Mouse (Mus musculus): ENCODE data around the gene Jak1. TPM values are rescaled to one million over a fixed set of nuclear protein-coding genes. Genes with fewer than 3 reads are reported as not detected.
"Not testable (repeated sequence)": the region's sequence is repeated elsewhere in the genome, so short reads cannot be mapped to it uniquely, and the experiment has no call there.

The Jak1 gene
- polyA plus RNA-seq, 2 experiments from 2014 or later: 332 to 339 TPM

DNA sequence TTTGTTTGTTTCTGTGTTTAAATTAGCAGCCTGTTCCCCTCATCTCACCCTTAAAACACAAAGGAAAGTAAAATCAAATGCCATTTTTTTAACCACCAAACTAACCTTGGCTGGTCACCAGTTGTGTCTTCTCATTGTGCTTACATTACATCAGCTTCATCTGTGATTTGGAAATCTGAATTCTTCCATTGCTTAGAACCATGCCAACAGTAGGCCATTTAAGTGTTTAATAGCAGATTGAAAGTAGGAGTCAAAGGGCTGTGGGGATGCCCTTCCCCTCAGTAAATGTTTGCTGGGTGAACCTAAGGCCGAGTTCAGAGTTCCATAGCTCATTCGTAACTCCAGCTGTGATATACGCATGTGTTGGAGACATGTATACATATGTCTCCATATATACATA is 10.8 kb upstream of the Jak1 start:
- no peak for ATAC-seq

GRCm38 (mm10) chr4:101270734-101271133 is 5.7 kb upstream of the Jak1 start:
- ATAC-seq: no peak

DNA sequence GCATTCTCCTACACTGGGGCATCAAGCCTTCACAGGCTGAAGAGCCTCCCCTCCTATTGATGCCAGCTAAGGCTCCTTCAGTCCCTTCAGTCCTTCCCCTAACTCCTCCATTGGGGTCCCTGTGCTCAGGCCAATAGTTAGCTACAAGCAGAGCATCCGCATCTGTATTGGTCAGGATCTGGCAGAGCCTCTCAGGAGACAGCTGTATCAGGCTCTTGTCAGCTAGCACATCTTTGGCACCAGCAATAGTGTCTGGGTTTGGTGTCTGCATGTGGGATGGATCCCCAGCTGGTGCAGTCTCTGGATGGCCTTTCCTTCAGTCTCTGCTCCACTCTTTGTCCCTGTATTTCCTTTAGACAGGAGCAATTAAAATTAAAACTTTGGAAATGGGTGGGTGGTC is 3.4 kb upstream of the Jak1 start:
- ATAC-seq: not testable (repeated sequence)

DNA sequence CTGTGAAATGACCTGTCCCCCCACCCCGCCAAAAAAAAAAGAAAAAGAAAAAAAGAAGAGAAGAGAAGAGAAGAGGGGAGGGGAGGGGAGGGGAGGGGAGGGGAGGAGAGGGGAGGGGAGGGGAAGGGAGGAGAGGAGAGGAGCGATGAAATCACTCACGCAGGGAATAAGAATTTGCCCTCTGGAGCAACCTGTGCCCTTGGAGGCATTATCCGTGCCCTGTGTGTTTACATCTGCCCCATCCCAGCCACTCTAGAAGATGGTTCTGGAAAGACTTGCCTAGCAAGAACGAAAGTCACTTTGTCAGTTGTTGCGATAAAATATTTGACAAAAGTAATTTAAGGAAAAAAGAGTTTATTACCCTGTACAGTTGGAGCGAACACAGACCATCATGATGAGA is 441 bp upstream of the Jak1 start:
- ATAC-seq: no peak

DNA sequence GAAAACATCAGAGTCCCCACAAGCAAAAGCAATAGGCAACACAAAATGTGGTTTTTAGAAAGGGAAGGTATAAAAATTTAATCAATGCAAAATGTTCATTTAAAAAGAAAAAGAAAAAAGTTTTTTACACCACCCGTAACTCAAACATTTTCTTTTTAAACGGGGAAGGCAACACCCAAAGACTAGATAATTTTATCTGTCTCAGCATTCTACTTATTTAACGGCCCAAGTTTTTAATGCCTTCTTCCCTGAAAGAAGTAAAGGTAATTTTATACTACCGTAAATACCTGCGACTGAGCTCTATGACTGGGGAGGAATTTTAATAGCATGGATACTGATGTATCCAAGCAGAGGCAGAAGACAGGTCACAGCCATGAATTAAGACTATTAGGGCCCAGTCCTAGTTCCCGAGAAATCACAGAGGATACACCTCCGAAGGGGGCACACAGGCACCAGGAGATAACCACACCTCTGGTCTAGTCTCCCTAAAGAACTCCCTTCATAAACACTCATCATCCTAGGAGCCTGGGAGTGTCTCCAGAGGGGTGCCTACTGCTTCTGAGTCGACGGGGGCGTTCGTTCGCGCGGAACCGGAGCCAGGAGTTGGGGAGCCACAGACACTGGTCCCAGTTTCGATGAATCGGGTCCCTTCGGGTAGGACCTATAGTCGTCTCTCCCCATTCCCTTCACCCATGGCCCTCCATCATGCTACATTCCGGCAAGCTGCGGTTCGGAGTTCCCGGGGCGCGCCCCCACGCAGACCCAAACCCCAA is 928 bp downstream of the Jak1 start:
- peak; percentile 4 for ATAC-seq

GRCm38 (mm10) chr4:101261596-101261995 is 3.5 kb downstream of the Jak1 start:
- ATAC-seq: no peak

DNA sequence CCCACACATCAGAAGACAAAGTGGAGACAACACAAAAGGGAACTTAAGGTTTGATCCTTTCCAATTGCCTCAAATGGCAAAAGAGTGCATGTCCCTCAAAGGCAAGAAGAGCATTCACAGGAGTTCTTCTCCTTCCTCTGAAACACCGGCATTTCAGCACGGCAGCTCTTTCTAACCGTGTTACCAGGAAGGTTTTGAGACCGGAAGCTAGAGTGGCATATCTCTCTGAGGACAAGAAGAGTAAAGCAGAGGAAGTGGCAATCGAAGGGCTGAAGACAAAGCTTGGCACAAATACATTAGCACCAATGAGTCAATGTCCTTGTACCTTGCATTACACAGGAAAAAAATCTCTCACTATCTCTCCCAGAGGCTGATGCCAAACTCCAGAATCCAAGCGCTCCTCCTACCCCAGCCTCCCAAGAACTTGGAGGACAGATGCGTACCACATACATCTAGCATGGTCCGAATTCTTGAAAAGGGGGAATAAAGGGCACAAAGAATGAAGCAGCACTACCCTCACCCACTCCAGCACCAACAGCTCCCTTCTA is 4.3 kb downstream of the Jak1 start:
- ATAC-seq: peak; percentile 29

- no peak for ATAC-seq
These were observed 8.4 kb downstream of the Jak1 start for GRCm38 (mm10) chr4:101256526-101257210.

DNA sequence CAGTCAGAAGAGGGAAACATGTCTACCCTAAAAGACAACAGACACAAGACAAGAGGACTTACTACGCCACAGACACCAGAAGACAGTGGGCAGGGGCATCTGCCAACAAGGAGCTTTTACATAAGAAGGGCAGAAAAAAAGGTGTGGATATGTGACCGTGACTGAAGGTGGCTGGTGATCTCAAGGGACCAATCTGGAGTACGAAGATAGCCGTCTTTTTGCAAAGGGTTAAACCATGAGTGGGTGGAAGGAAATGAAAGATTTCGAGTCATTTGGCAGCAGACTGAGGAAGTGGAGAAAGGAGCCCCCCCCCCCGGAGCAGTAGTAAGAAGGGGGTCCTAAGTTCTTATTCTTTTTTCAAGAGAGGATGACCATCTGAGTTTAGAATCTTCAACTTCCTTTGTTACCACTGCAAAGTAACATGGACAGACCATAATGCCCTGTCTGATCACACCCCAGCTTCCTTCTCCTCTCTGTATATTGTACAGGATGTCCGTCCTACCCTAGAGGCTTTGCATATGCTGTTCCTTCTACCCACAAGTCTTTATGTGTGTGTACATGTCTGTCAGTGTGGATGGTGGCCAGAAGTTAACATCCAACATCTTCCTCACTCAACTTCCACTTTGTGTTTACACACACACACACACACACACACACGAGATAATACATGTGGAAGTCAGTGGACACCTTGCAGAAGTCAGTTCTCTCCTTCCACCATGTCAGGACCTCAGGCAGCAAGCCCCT is 10.3 kb downstream of the Jak1 start:
- ATAC-seq: peak; percentile 70

DNA sequence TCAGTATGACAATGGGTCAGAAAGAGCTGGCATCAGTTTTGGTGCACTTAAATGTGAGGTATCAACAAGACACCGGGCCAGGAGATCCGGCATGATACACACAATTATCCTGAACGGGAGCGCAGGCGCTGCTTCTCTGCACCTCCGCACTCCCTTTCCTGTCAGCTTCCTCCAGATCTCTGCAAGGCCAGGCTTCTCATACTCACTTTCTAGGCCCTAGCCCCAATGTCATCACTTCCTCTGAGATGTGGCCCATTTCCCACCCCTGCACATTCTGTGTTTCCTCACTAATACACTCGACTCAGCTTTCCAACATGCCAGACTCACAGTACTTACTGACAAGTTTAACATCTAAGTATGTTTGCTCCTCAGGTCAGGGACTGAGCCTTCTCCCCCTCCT is 11.1 kb downstream of the Jak1 start:
- peak; percentile 52 for ATAC-seq

- ATAC-seq: no peak
These were observed 12.1 kb downstream of the Jak1 start for GRCm38 (mm10) chr4:101252781-101253622.

- ATAC-seq: no peak
These were observed 13.1 kb downstream of the Jak1 start for GRCm38 (mm10) chr4:101252016-101252415.

GRCm38 (mm10) chr4:101249977-101250743 is 14.9 kb downstream of the Jak1 start:
- peak; percentile 8 for ATAC-seq

DNA sequence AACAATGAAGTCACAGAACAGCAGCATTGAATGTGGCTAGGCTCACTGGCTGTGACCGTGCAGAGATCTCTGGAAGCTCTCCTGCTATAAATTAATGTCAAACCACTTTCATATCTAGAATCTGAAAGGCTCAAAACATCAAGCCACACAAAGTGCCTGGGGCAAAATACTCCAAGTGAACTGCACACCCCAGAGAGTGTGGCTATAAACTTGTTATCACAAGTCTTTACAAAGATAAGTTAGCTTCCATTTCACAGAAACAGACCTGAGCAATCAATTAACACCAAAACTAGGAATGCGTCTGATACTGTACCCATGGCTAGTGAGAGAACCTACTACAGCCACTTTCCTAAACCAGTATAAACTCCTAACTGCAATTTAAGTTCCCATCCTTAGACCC is 17.7 kb downstream of the Jak1 start:
- no peak for ATAC-seq

GRCm38 (mm10) chr4:101246569-101246968 is 18.5 kb downstream of the Jak1 start:
- ATAC-seq: no peak

GRCm38 (mm10) chr4:101244257-101245011 is 20.6 kb downstream of the Jak1 start:
- peak; percentile 46 for ATAC-seq

DNA sequence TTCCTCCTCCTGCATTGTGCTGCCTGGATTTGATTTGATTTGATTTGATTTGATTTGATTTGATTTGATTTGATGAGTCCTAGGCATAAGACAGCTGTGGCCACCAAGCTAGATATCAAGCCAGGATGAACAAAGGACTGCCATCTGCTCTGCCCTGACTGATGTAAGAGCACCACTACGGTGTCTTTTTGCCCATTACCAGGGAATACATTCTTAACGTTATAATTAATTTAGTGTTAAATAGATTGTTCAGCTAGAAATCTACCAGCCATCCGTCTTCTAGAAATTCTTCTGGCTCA is 24.3 kb downstream of the Jak1 start:
- ATAC-seq: no peak

GRCm38 (mm10) chr4:101240163-101240874 is 24.8 kb downstream of the Jak1 start:
- no peak for ATAC-seq

GRCm38 (mm10) chr4:101239313-101240162 is 25.5 kb downstream of the Jak1 start:
- ATAC-seq: no peak

Data from activated CD4-positive, CD25-positive, alpha-beta regulatory T cell, adult 4 months (primary cell).